ENCODE assay signal across 15 mouse cellular contexts in the genomic region with DNA sequence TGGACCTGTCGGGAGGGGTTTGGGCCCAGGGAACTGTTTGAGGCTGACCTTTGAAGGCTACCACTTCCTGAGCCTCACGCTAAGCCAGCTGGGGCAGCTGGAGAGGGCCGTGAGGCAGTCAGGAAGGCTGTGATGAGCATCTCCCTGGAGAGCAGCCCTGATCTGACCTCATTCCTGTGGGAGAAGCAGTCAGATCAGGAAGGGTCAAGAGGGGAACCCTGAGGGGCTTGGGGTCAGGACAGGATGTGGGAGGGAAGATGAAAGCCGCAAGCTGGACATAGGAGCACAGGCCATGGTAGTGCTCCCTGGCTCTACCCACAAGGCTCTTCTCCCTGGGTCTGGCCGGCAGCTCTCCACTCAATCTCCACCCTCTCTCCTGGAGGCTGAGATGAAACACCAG. TPM values are rescaled to one million over a fixed set of nuclear protein-coding genes. Genes with fewer than 3 reads are reported as not detected.
DNase-seq lines count a peak whose midpoint lies in the region; ATAC-seq and TF ChIP-seq lines count a peak whose summit lies in the region.
"Had no signal": no experiment of that assay in that cellular context is flagged by ENCODE, and none has a peak within 500 bp of the region (broad histone marks: within the 10 kb centered on the region; RNA-seq: fewer than 3 reads in every experiment).

No protein-coding gene starts in this region.

- intact Hi-C loops in heart, postnatal 36 days (cut with DNase I): no loop called here

- H3K27me3 ChIP-seq in lung, postnatal 0 days (replicated peaks; ENCODE audit: insufficient read depth, low read length): no peaks in the 10 kb centered on the region
- no peaks in the 10 kb centered on the region for H3K27me3 ChIP-seq in hindbrain, embryonic 16.5 days (replicated peaks; ENCODE audit: control insufficient read depth, insufficient read depth, low read length)
- H3K27me3 ChIP-seq: CH12.LX; embryonic facial prominence, embryonic 12.5 days; heart, embryonic 15.5 days had no signal

- H3K9ac ChIP-seq in lung, postnatal 0 days (replicated peaks; ENCODE audit: low read depth): no peak overlapping the region
- H3K9ac ChIP-seq in hindbrain, embryonic 16.5 days (ENCODE audit: low read depth, low read length): no peak overlapping the region
- H3K9ac ChIP-seq: embryonic facial prominence, embryonic 12.5 days; heart, embryonic 15.5 days; hindbrain, embryonic 15.5 days; lung, embryonic 14.5 days had no signal

- DNase-seq in heart, postnatal 4 days: peak; percentile 14
- no peak for DNase-seq in heart, postnatal 36 days
- peak; percentile 74 for DNase-seq in embryo, embryonic 10 days (ENCODE audit: low spot score)
- peak; percentile 59 for DNase-seq in embryo, embryonic 9.5 days (ENCODE audit: extremely low spot score)
- peak; percentile 51 to 55 for DNase-seq in kidney, postnatal 25 days
- DNase-seq in lung, postnatal 0 days (ENCODE audit: low spot score): no peak
- DNase-seq: cerebellum, adult 18-20 months; lung, embryonic 14.5 days; right cerebral cortex, postnatal 4 days had no signal

- H3K4me3 ChIP-seq in lung, postnatal 0 days (ENCODE audit: low read depth, low read length): no peak overlapping the region
- no peak overlapping the region for H3K4me3 ChIP-seq in hindbrain, embryonic 16.5 days (ENCODE audit: low read length)
- H3K4me3 ChIP-seq: embryonic facial prominence, embryonic 12.5 days; heart, embryonic 15.5 days; hindbrain, embryonic 15.5 days had no signal

- no peak for TF ChIP-seq CTCF in lung, postnatal 0 days (IDR thresholded peaks at IDR 0.05)

- H3K27ac ChIP-seq in lung, postnatal 0 days (ENCODE audit: low read length): no peak overlapping the region
- no peak overlapping the region for H3K27ac ChIP-seq in hindbrain, embryonic 16.5 days (ENCODE audit: low read depth, low read length)
- H3K27ac ChIP-seq: embryonic facial prominence, embryonic 12.5 days; heart, embryonic 15.5 days; hindbrain, embryonic 15.5 days had no signal

- no peaks in the 10 kb centered on the region for H3K9me3 ChIP-seq in lung, postnatal 0 days (ENCODE audit: low read length)
- H3K9me3 ChIP-seq in hindbrain, embryonic 16.5 days (ENCODE audit: control insufficient read depth, low read length): no peaks in the 10 kb centered on the region
- H3K9me3 ChIP-seq: embryonic facial prominence, embryonic 12.5 days; heart, embryonic 15.5 days; hindbrain, embryonic 15.5 days had no signal

- H3K36me3 ChIP-seq in lung, postnatal 0 days (ENCODE audit: insufficient read depth, low read length): peaks cover 14% of the 10 kb centered on the region; the same call in 1 of the 2 replicates
- no peaks in the 10 kb centered on the region for H3K36me3 ChIP-seq in hindbrain, embryonic 16.5 days (ENCODE audit: control insufficient read depth, insufficient read depth, low read length)
- H3K36me3 ChIP-seq: embryonic facial prominence, embryonic 12.5 days; hindbrain, embryonic 15.5 days had no signal

- H3K4me2 ChIP-seq in lung, postnatal 0 days (replicated peaks; ENCODE audit: low read depth, low read length): no peak overlapping the region
- H3K4me2 ChIP-seq in hindbrain, embryonic 16.5 days (ENCODE audit: low read length): no peak overlapping the region
- H3K4me2 ChIP-seq: embryonic facial prominence, embryonic 12.5 days; heart, embryonic 15.5 days; hindbrain, embryonic 15.5 days; lung, embryonic 14.5 days had no signal

- H3K4me1 ChIP-seq in lung, postnatal 0 days (ENCODE audit: insufficient read depth, low read depth, low read length): no peaks in the 10 kb centered on the region
- H3K4me1 ChIP-seq in hindbrain, embryonic 16.5 days (ENCODE audit: control insufficient read depth, insufficient read depth, low read depth, low read length): no peaks in the 10 kb centered on the region

- WGBS in lung, postnatal 0 days: 58% methylated on average over 5 of the region's 5 CpGs
- 61% methylated on average over 5 of the region's 5 CpGs for WGBS in hindbrain, embryonic 16.5 days

- ATAC-seq in lung, postnatal 0 days: no peak
- no peak for ATAC-seq in hindbrain, embryonic 16.5 days
- ATAC-seq in CD4-positive, CD25-positive, alpha-beta regulatory T cell, adult 4 months: no peak

- no peak for TF ChIP-seq EP300 in lung, postnatal 0 days (IDR thresholded peaks at IDR 0.05)

RNA-seq across cellular contexts. Expression of gene Comt, which starts 27.2 kb away (rescaled TPM):
- total RNA-seq in heart, postnatal 4 days (2021): 100 to 1,000 TPM; 116 to 122 TPM
- 100 to 1,000 TPM; 130 to 150 TPM for total RNA-seq in heart, postnatal 36 days (2021)
- polyA plus RNA-seq in lung, postnatal 0 days (2015; fragmentation: Nextera tagmentation; extraction: Ambion mirVana): 109 and 111 TPM in 2 replicates
- polyA plus RNA-seq in hindbrain, embryonic 16.5 days (2015; fragmentation: Nextera tagmentation; extraction: Ambion mirVana): 119 and 123 TPM in 2 replicates
- 10 to 100 TPM; 62.0 to 65.2 TPM for polyA plus RNA-seq in CD4-positive, CD25-positive, alpha-beta regulatory T cell, adult 4 months (2017; shearing (Covaris generic))

RNA-seq across cellular contexts. Expression of gene Txnrd2, which starts 27.7 kb away (rescaled TPM):
- total RNA-seq in heart, postnatal 4 days (2021): 10 to 100 TPM; 26.7 to 29.0 TPM
- 10 to 100 TPM; 41.0 to 42.8 TPM for total RNA-seq in heart, postnatal 36 days (2021)
- polyA plus RNA-seq in lung, postnatal 0 days (2015; fragmentation: Nextera tagmentation; extraction: Ambion mirVana): 20.0 and 20.9 TPM in 2 replicates
- 37.5 and 40.6 TPM in 2 replicates for polyA plus RNA-seq in hindbrain, embryonic 16.5 days (2015; fragmentation: Nextera tagmentation; extraction: Ambion mirVana)
- polyA plus RNA-seq in CD4-positive, CD25-positive, alpha-beta regulatory T cell, adult 4 months (2017; shearing (Covaris generic)): 10 to 100 TPM; 21.7 to 26.7 TPM

RNA-seq across cellular contexts. Expression of gene Gnb1l, which starts 44.7 kb away (rescaled TPM):
- total RNA-seq in heart, postnatal 4 days (2021): 1 to 10 TPM; 6.3 to 7.9 TPM
- total RNA-seq in heart, postnatal 36 days (2021): 1 to 10 TPM; 5.2 to 5.4 TPM
- 8.1 and 8.4 TPM in 2 replicates for polyA plus RNA-seq in lung, postnatal 0 days (2015; fragmentation: Nextera tagmentation; extraction: Ambion mirVana)
- polyA plus RNA-seq in hindbrain, embryonic 16.5 days (2015; fragmentation: Nextera tagmentation; extraction: Ambion mirVana): 16.4 and 19.3 TPM in 2 replicates
- 10 to 100 TPM; 15.4 to 21.4 TPM for polyA plus RNA-seq in CD4-positive, CD25-positive, alpha-beta regulatory T cell, adult 4 months (2017; shearing (Covaris generic))

RNA-seq across cellular contexts. Expression of gene Rtl10, which starts 44.9 kb away (rescaled TPM):
- 1 to 10 TPM; 5.5 to 5.6 TPM for total RNA-seq in heart, postnatal 4 days (2021)
- total RNA-seq in heart, postnatal 36 days (2021): 1 to 10 TPM; 3.6 to 4.6 TPM
- 1.1 TPM in 2 replicates for polyA plus RNA-seq in lung, postnatal 0 days (2015; fragmentation: Nextera tagmentation; extraction: Ambion mirVana)
- 3.2 and 3.6 TPM in 2 replicates for polyA plus RNA-seq in hindbrain, embryonic 16.5 days (2015; fragmentation: Nextera tagmentation; extraction: Ambion mirVana)
- polyA plus RNA-seq in CD4-positive, CD25-positive, alpha-beta regulatory T cell, adult 4 months (2017; shearing (Covaris generic)): 1 to 10 TPM in 1 of 2 experiments, under 1 TPM in 1; 0.67 to 1.9 TPM

Comparison
In these comparisons a context has a peak if more than half of its experiments do, and no peak if none do; other contexts are left out.
1. DNase-seq: peak in heart, postnatal 4 days (single experiment), embryo, embryonic 10 days (single experiment), embryo, embryonic 9.5 days (single experiment) and kidney, postnatal 25 days (2 of 2); none in heart, postnatal 36 days (0 of 2) and lung, postnatal 0 days (single experiment).